Mouse (Mus musculus) embryonic facial prominence, embryonic 13.5 days (tissue): ENCODE results near the gene Fer1l4. TPM values are rescaled to one million over a fixed set of nuclear protein-coding genes. Genes with fewer than 3 reads are reported as not detected.

Experiments
- ATAC-seq: fragments of 200-750 bp; cut with Nextera tagmentation; 2 replicates; pipeline ENCODE4 v1.8.0; 2017; ENCODE audit warnings: low read depth; ENCODE audit not compliant: insufficient number of reproducible peaks, insufficient read depth, low FRiP score, low TSS enrichment
- H3K27ac ChIP-seq: fragments of 300-500 bp; sonication (generic); 2 replicates; pipeline ENCODE4 v1.5.1; 2015; ENCODE audit warnings: moderate library complexity, mild to moderate bottlenecking, inconsistent platforms
- H3K27me3 ChIP-seq: fragments of 300-500 bp; sonication (generic); 2 replicates; pipeline ENCODE4 v1.6.1; 2015; ENCODE audit warnings: mild to moderate bottlenecking, inconsistent platforms
- H3K36me3 ChIP-seq: fragments of 300-500 bp; sonication (generic); 2 replicates; pipeline ENCODE4 v1.6.1; 2015; ENCODE audit warnings: mild to moderate bottlenecking, inconsistent platforms
- H3K4me1 ChIP-seq: fragments of 300-500 bp; sonication (generic); 2 replicates; pipeline ENCODE4 v1.6.1; 2015; ENCODE audit warnings: inconsistent platforms
- H3K4me2 ChIP-seq: fragments of 300-500 bp; sonication (generic); 2 replicates; pipeline ENCODE4 v1.6.1; 2015; ENCODE audit warnings: moderate library complexity, mild to moderate bottlenecking, inconsistent platforms
- H3K4me3 ChIP-seq: fragments of 300-500 bp; sonication (generic); 2 replicates; pipeline ENCODE4 v1.5.1; 2015; ENCODE audit warnings: mild to moderate bottlenecking, inconsistent platforms
- H3K9ac ChIP-seq: fragments of 300-500 bp; sonication (generic); 2 replicates; pipeline ENCODE4 v1.6.1; 2015; ENCODE audit warnings: mild to moderate bottlenecking, inconsistent platforms
- H3K9me3 ChIP-seq: fragments of 300-500 bp; sonication (generic); 2 replicates; pipeline ENCODE4 v1.6.1; 2016; ENCODE audit warnings: inconsistent platforms
- WGBS: fragments of 180-500 bp; shearing (Covaris S2); methylation state at CpG from one replicate; pipeline ENCODE4 v1.1.7; 2015; ENCODE audit warnings: mixed read lengths; 5-methylcytosine and 5-hydroxymethylcytosine counted together
- polyA plus RNA-seq: library from polyadenylated mRNA; unstranded; fragments of >200 nt; fragmentation: Nextera tagmentation; extraction: Ambion mirVana; gene quantifications from 2 replicates; pipeline ENCODE4 v1.2.1, GENCODE M21; 2015

The Fer1l4 gene
- polyA plus RNA-seq, 1 experiment from 2014 or later: 0.08 TPM

GRCm38 (mm10) chr2:156007888-156008532 lies 44.7 kb downstream of the Fer1l4 start, which contains the start of the genes 6430550D23Rik and Ergic3:
TSS of gene 6430550D23Rik (minus strand) at chr2:156007977.
TSS of gene Ergic3 (plus strand) at chr2:156008045.
- Histone ChIP-seq H3K36me3 (peaks cover 40% of the 10 kb centered on the region), H3K4me1 (peaks cover 10% of the 10 kb centered on the region), H3K27me3 (no peaks in the 10 kb centered on the region), H3K9ac (peak within 1 kb of the TSS; percentile 90), H3K4me2 (peak within 1 kb of the TSS; percentile 67), H3K27ac (peak within 1 kb of the TSS; percentile 75), H3K9me3 (no peaks in the 10 kb centered on the region), H3K4me3 (peak within 1 kb of the TSS; percentile 89)
- peak; percentile 99 for ATAC-seq
- under 1% methylated on average over 45 of the region's 45 CpGs for WGBS

GRCm38 (mm10) chr2:156005393-156005792 lies 47.4 kb downstream of the Fer1l4 start:
- no peaks in the 10 kb centered on the region for H3K9me3 ChIP-seq
- WGBS: 87% methylated on average over 4 of the region's 4 CpGs
- ATAC-seq: no peak
- peaks cover 19% of the 10 kb centered on the region for H3K36me3 ChIP-seq
- no peak overlapping the region for H3K27ac ChIP-seq
- H3K4me2 ChIP-seq: no peak overlapping the region
- no peak overlapping the region for H3K9ac ChIP-seq
- H3K27me3 ChIP-seq: no peaks in the 10 kb centered on the region
- H3K4me3 ChIP-seq: no peak overlapping the region
- H3K4me1 ChIP-seq: peaks cover 10% of the 10 kb centered on the region

GRCm38 (mm10) chr2:155991863-155992321 lies 60.9 kb downstream of the Fer1l4 start:
- no peak overlapping the region for H3K4me2 ChIP-seq
- no peak overlapping the region for H3K9ac ChIP-seq
- no peak overlapping the region for H3K4me3 ChIP-seq
- H3K27ac ChIP-seq: no peak overlapping the region
- no peak for ATAC-seq
- 88% methylated on average over 14 of the region's 14 CpGs for WGBS
- no peaks in the 10 kb centered on the region for H3K4me1 ChIP-seq
- peaks cover 99% of the 10 kb centered on the region for H3K36me3 ChIP-seq
- H3K9me3 ChIP-seq: no peaks in the 10 kb centered on the region
- no peaks in the 10 kb centered on the region for H3K27me3 ChIP-seq

- ATAC-seq: no peak
- H3K4me1 ChIP-seq: no peaks in the 10 kb centered on the region
- H3K4me3 ChIP-seq: no peak overlapping the region
- H3K9me3 ChIP-seq: no peaks in the 10 kb centered on the region
- H3K27ac ChIP-seq: no peak overlapping the region
- H3K9ac ChIP-seq: no peak overlapping the region
- peaks cover 99% of the 10 kb centered on the region for H3K36me3 ChIP-seq
- no peak overlapping the region for H3K4me2 ChIP-seq
- WGBS: 93% methylated on average over 10 of the region's 10 CpGs
- no peaks in the 10 kb centered on the region for H3K27me3 ChIP-seq
These were observed 61.6 kb downstream of the Fer1l4 start for GRCm38 (mm10) chr2:155991151-155991550.

- Histone ChIP-seq H3K4me3 (no peak overlapping the region), H3K9ac (no peak overlapping the region), H3K27ac (no peak overlapping the region), H3K4me2 (no peak overlapping the region), H3K27me3 (no peaks in the 10 kb centered on the region), H3K9me3 (no peaks in the 10 kb centered on the region), H3K36me3 (peaks cover 99% of the 10 kb centered on the region), H3K4me1 (no peaks in the 10 kb centered on the region)
- 85% methylated on average over 4 of the region's 4 CpGs for WGBS
- ATAC-seq: no peak
These were observed 63.7 kb downstream of the Fer1l4 start for GRCm38 (mm10) chr2:155989085-155989484.

GRCm38 (mm10) chr2:155987131-155987530 lies 65.6 kb downstream of the Fer1l4 start:
- Histone ChIP-seq H3K9me3 (no peaks in the 10 kb centered on the region), H3K4me3 (no peak overlapping the region), H3K27ac (no peak overlapping the region), H3K36me3 (peaks cover 99% of the 10 kb centered on the region), H3K9ac (no peak overlapping the region), H3K4me2 (no peak overlapping the region), H3K4me1 (no peaks in the 10 kb centered on the region), H3K27me3 (no peaks in the 10 kb centered on the region)
- WGBS: 96% methylated on average over 6 of the region's 6 CpGs
- ATAC-seq: no peak

GRCm38 (mm10) chr2:155985776-155986175 lies 67.0 kb downstream of the Fer1l4 start:
- H3K27me3 ChIP-seq: no peaks in the 10 kb centered on the region
- H3K4me1 ChIP-seq: no peaks in the 10 kb centered on the region
- ATAC-seq: no peak
- H3K9ac ChIP-seq: no peak overlapping the region
- H3K9me3 ChIP-seq: no peaks in the 10 kb centered on the region
- H3K4me3 ChIP-seq: no peak overlapping the region
- 84% methylated on average over 7 of the region's 7 CpGs for WGBS
- H3K36me3 ChIP-seq: peaks cover 99% of the 10 kb centered on the region
- no peak overlapping the region for H3K27ac ChIP-seq
- no peak overlapping the region for H3K4me2 ChIP-seq

- H3K27ac ChIP-seq: no peak overlapping the region
- no peak overlapping the region for H3K4me2 ChIP-seq
- 85% methylated on average over 5 of the region's 5 CpGs for WGBS
- no peaks in the 10 kb centered on the region for H3K27me3 ChIP-seq
- no peak overlapping the region for H3K9ac ChIP-seq
- ATAC-seq: no peak
- H3K4me3 ChIP-seq: no peak overlapping the region
- H3K4me1 ChIP-seq: no peaks in the 10 kb centered on the region
- no peaks in the 10 kb centered on the region for H3K9me3 ChIP-seq
- H3K36me3 ChIP-seq: peaks cover 91% of the 10 kb centered on the region
These were observed 73.3 kb downstream of the Fer1l4 start for GRCm38 (mm10) chr2:155979328-155979991.

GRCm38 (mm10) chr2:155974087-155974731 lies 78.5 kb downstream of the Fer1l4 start:
- H3K27ac ChIP-seq: no peak overlapping the region
- H3K36me3 ChIP-seq: peaks cover 87% of the 10 kb centered on the region
- H3K27me3 ChIP-seq: no peaks in the 10 kb centered on the region
- H3K4me1 ChIP-seq: no peaks in the 10 kb centered on the region
- H3K9ac ChIP-seq: no peak overlapping the region
- H3K9me3 ChIP-seq: no peaks in the 10 kb centered on the region
- H3K4me3 ChIP-seq: no peak overlapping the region
- no peak for ATAC-seq
- 81% methylated on average over 14 of the region's 14 CpGs for WGBS
- H3K4me2 ChIP-seq: no peak overlapping the region

- H3K27ac ChIP-seq: no peak overlapping the region
- H3K9me3 ChIP-seq: no peaks in the 10 kb centered on the region
- 78% methylated on average over 6 of the region's 6 CpGs for WGBS
- H3K36me3 ChIP-seq: peaks cover 89% of the 10 kb centered on the region
- no peaks in the 10 kb centered on the region for H3K4me1 ChIP-seq
- no peaks in the 10 kb centered on the region for H3K27me3 ChIP-seq
- no peak overlapping the region for H3K9ac ChIP-seq
- no peak overlapping the region for H3K4me3 ChIP-seq
- no peak overlapping the region for H3K4me2 ChIP-seq
- no peak for ATAC-seq
These were observed 79.4 kb downstream of the Fer1l4 start for GRCm38 (mm10) chr2:155973348-155973747.
